ENCODE assay signal across 8 mouse cellular contexts in genomic region chr10:78184531-78185380, GRCm38 (mm10). TPM values are rescaled to one million over a fixed set of nuclear protein-coding genes. Genes with fewer than 3 reads are reported as not detected.
DNase-seq lines count a peak whose midpoint lies in the region; ATAC-seq lines count a peak whose summit lies in the region.

Pwp2 (minus strand) TSS chr10:78185149.

- DNase-seq in adipocyte (ENCODE audit: low spot score) = peak; percentile 95
- peak; percentile 96 for DNase-seq in embryo, embryonic 10 days (ENCODE audit: low spot score)
- DNase-seq in gastrocnemius, postnatal 10 days = peak; percentile 89
- peak; percentile 83 to 93 for DNase-seq in left cerebral cortex, postnatal 10 days (ENCODE audit: extremely low spot score in 1 of 2, low spot score in 2 of 2)
- peak; percentile 90 for DNase-seq in right cerebral cortex, postnatal 25 days
- DNase-seq in urinary bladder, postnatal 4 days (ENCODE audit: low spot score in 2 of 2) = peak; percentile 78 to 85

- peak; percentile 93 for ATAC-seq in inflammation-experienced regulatory T-cells, adult 6 months
- peak; percentile 89 for ATAC-seq in megakaryocyte-erythroid progenitor cell, adult 5-6 weeks (replicated peaks; ENCODE audit: low FRiP score, low TSS enrichment, poor library complexity, severe bottlenecking)

- intact Hi-C loops in left cerebral cortex, postnatal 10 days (cut with DNase I) = no loop called here

RNA-seq across cellular contexts. Expression of gene Pwp2, which starts in this region (rescaled TPM):
- total RNA-seq in gastrocnemius, postnatal 10 days (2021) = 1 to 10 TPM; 8.6 to 8.8 TPM
- polyA plus RNA-seq in inflammation-experienced regulatory T-cells, adult 6 months (2017; shearing (Covaris generic)) = 10 to 100 TPM in 2 of 3 experiments, 1 to 10 TPM in 1; 7.9 to 13.5 (median 11.9) TPM
- total RNA-seq in left cerebral cortex, postnatal 10 days (2021) = 10 to 100 TPM; 18.5 to 18.7 TPM
- total RNA-seq in megakaryocyte-erythroid progenitor cell, adult 5-6 weeks (2014; fragmentation: Nextera tagmentation) = 25.5 and 31.4 TPM in 2 replicates
- 37.0 and 47.2 TPM in 2 replicates for total RNA-seq in megakaryocyte-erythroid progenitor cell, adult 5-6 weeks (2017)

Comparison
In these comparisons a context has a peak if more than half of its experiments do, and no peak if none do; other contexts are left out.
1. Peak in every context shown above with its lines: DNase-seq and ATAC-seq.